Mouse (Mus musculus): ENCODE results near the gene Mrpl4.

DNA sequence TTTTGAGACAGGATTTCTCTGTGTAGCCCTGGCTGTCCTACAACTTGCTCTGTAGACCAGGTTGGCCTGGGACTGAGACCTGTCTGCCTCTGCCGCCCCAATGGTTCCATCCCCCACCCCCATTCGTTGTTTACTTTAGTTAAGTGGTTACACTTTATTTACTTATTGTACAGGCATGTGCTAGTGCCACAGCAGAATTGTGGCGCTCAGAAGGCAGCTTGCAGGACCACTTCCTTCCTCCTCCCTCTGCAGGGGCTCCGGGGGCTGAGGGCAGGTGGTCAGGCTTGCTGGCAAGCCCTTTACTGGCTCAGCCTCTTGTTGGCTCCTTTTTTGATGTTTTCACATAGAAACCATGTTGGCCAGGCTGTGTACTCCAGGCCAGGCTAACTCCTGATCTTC, 14.6 kb downstream of the Mrpl4 start:
- TF ChIP-seq POLR2A (IDR thresholded peaks at IDR 0.05; ENCODE audit: extremely low read depth, insufficient read depth, low read length) (no peak), CTCF (IDR thresholded peaks at IDR 0.05; ENCODE audit: low read depth, low read length) (no peak)
